Mouse (Mus musculus) fibroblast of lung, adult 2 months (primary cell): ENCODE data around the gene Ascc1.
"Not testable (repeated sequence)": the region's sequence is repeated elsewhere in the genome, so short reads cannot be mapped to it uniquely, and the experiment has no call there.

Experiments
- DNase-seq: peaks from one replicate; pipeline ENCODE4 v3.0.0-alpha.2; 2011; ENCODE audit warnings: low read depth

Ascc1 gene

DNA sequence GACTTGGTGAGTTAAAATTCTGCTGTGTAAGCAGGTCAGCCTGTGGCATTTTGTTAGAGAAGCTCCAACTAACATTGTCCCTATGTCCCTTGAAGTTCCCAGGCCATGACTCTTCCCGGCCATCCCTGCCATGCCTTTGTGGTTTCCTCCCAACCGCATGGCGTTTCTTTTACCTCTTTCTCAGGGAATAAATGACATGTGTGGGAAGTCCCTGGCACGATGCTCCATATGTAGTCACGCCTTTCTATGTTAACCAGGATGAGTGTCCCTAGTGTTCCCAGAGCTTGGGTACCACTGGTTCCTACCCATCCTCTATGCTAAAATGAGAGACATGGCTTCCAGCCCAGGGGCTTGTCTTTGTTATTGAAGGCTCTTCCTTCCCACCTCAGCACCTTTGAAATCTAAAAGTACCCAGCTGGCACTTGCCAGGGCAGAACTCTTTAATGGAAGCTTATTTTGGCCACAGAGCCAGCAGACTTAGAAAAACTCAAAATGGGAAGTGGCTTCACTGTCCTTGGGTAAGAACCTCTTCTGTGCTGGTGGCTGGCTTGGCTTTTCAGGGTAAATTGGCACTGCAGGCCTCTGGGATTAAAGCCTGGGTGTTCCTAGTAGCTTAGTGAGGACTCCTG, 24.8 kb upstream of the Ascc1 start:
- peak; percentile 67 for DNase-seq

DNA sequence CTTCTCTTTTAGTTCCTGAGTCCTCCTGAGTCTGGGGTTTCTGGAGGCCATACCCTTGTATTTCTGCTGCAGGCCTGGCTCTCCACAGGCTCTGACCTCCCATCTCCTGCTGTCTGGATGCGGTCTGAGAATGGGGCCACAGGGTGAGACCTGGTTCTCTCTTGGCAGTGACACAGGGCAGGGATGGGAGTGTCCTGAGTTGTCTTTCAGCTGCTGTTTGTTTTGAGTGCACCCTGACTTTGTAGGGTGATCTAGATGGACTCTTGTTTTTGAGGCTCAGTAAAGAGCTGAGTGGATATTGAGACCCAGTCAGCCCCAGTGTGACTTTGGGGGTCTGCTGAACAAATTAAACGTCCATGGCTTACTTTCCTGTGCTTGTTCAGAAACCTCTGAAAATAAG, 24.2 kb upstream of the Ascc1 start:
- no peak for DNase-seq

DNA sequence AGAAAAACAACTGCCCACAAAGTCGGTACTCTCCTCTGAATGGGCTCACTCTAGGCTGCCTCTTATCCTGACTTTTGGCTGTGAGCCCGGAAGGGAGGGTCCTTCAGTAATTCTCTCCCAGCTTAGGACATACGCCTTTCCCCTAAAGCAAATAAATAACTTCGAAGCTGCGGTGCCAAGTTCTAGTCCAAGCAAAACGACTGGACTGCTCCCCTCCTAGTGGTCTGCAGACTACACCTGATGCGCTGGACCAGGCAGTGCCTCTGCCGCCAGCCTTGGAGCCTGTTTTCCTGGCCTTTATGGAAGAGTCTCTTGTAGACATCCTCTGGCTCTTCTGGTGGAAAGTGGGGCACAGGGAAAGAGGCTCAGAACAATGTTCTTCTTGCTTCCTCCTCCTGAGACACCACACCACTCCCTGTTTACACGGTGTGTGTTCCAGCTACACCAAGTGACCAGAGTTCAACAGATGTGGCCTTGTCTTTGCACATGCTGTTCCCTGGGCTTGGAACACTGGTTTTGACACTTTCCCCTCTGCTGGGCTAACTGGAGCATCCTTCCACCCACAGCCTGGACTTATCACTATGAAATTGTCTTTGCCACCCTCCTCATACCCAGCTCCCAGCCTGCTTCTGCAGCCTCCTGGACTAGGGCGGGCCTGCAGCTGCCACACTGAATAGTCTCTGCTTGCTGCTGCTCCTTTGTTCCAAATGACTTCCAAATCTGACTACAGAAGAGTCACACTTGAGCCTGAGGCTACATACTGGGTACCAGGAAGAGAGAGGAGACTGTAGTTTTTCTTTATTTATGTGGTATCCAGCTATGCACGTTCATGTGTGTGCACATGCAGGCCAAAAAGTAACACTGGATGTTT, 23.5 kb upstream of the Ascc1 start:
- peak; percentile 73 for DNase-seq

DNA sequence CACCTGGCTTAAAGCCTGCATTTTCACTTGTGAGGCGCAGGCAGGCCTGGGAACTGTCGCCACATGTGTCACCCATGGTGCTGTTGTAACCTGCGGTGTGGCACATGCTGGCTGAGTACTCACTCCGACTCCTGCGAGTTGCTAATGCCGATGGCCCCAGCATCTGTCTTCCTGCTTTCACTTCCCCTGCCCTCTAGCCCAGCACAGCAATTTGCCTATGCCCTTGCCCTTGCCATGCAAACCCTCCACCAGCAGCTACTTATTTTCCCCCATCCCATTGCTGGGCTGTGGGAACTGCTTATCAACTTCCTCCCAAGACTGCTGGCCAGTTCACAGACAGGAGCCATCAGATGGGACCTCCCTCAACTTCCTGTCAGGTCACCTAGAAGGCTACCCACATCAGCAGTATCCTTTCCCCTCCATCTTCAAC, 21.8 kb upstream of the Ascc1 start:
- DNase-seq, result no peak

DNA sequence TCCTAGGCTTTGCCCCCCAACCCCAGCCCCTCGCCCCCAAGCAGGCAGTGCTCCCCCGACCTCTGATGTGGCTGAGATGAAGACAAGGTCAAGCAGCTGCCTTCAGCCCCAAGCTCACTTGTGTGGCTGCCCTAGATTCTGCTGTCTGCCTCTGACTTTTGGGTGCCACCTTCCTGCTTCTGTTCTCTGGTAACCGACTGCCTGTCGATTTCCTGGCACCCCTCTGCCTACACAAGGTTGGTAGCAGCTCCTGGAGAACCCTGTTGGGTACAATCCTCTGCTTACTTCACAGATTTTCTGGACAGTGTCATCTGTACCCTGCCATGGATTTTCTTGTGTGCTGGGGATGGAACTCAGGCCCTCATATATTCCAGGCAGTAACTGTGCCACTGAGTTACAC, 21.3 kb upstream of the Ascc1 start:
- DNase-seq, result no peak

DNA sequence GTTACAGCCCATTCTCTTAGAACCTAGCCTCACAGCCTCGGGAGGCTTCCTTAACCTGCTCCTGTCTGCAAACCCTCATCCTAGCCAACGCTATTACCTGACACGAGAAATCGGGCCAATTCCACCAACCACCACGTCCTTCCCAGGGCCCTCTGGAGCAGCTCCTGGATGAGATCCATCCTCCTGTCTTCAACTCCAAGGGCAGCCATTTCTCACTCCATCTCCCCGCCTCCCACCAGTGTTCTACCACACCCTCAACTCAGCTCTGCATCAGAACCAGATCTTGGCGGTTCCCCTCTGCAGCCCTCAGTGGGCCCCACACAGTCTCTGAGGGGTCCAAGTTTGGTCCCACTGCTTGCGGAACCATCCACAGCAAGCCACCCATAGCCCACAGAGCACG, 20.8 kb upstream of the Ascc1 start:
- DNase-seq, result no peak

DNA sequence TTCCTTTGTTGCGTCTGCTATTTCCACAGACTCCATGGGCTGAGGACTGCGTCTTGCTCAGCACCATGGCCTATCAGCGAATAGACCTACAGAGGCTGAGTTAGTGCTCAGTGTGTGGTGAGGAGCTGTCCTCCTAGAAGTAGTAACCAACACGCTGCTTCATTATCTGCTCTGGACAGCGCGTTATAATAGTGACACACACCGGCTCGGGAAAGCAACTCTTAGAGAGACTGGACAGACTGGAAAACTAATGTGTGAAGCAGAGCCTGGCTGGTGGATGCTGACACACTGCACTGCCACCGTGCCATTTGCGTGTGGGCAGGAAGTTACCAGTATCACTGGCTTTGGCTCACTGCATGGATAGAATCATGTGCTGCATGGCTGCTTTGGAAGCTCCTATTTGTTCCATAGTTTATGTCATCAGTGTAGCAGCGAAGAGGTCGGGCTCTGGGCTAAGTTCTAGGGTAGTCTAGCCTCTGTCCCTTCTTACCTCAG, 20.2 kb upstream of the Ascc1 start:
- no peak for DNase-seq

DNA sequence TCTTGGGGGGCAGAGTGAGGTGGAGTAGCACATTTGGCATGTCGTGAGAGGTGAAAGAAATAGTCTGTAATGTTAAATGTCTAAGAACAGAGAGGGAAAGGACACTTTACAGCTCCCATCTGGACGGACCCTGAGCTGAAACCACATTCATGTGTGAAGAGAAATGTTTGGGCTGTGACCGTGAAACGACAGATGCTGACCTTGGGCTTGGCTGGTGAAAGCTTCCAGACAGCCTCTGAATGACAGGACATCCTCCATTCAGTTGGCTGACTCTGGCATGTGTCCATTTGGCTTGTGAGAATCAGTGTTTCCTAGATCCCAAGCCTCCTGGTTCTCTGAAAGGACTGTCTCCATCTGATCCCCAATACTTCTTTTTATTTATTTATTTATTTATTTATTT, 14.6 kb upstream of the Ascc1 start:
- no peak for DNase-seq

DNA sequence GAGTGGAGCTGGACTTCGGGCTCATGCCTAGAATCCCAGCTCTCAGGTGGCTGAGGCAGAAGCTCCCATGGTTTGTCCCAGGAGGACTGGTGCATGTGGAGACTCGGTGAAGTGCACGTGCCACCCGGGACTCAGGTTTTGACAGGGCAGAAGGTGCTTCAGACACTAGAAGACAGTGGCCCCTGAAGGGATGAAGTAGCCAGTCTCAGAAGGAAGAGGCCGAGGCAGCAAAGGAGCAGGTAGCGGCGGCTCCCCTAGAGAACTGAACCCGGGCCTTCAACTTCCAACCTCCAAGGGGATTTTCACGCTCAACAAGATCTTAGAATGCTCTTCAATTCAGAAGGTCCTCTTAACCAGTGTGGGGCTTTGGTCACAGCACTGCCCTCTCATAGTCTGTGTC, 12.2 kb upstream of the Ascc1 start:
- DNase-seq, result no peak

DNA sequence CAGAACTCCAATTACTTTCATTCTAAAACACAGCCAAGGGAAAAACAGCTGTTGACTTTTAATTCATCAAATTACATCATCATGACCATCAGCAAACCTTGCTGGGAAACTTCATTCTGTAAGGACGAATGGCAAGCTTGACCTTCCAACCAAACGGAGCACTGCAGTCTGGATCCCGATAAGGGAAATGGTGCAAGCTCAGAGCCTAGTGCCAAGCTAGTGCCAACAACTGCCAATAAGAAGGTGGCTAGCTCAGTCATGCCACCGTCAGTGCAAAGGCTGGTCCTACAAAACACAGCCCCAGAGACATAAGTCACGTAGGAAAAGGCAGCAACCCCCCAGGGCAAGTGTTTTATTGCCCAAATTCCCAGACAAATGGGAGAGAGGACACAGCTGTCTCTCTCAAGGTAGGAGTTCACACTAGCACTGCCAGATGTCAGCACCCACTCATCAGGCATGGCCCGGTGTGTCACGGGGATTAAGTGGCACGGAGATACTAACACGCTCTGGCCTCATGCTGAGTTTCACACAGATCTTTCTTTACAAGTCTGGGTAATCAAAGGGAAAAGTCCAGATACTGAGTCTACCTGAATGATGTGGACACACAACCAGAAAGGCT, 11.2 kb upstream of the Ascc1 start:
- no peak for DNase-seq

DNA sequence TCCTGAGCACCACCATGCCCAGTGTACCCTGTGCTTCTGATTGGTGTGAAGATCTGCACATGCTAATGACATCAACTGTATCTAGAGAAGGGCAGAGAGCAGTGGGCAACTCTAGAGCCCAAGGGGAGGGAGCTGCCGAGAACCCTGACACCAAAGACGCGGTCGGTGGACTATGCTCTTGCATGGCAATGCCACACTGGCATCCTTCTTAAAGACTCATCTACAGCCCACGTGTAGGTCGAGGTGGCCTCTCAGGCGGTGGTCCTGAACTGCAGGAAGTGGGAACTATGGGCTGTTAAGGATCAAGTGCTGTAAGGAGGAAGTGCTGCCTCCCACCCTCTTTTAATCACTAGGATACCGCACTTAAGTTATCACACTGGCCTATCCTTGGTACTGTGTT, 10.6 kb upstream of the Ascc1 start:
- no peak for DNase-seq

DNA sequence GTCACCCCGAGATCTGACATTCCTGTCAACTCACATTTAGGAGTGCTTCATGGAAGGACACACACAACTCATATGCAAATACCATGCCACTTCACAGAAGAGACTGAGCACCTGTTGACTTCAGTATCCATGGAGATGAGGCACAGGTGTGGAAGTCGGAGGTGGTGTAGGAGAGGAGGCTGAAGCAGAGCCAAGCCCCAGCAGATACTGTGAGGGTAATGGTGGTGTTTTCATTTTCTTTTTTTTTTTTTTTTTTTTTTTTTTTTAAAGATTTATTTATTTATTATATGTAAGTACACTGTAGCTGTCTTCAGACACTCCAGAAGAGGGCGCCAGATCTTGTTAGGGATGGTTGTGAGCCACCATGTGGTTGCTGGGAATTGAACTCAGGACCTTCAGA, 8.8 kb upstream of the Ascc1 start:
- not testable (repeated sequence) for DNase-seq

DNA sequence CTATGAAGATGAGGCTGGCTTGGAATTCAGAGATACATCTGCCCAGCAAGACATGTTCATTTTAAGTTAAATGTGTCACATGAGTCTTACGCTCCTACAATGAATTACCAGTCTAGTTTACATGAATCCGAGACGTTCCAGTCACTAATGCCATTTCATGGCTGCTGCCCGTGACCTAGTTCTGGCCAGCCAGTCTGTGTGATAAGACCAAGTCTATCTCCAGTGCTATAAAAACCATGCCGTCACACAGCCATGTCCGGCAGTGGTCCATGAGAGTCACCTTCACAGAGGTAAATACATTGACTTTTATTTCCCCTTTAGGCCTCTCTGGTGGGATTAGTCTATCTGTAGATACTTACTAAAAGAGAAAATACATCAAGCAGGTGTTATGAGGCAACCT, 6.7 kb upstream of the Ascc1 start:
- no peak for DNase-seq

DNA sequence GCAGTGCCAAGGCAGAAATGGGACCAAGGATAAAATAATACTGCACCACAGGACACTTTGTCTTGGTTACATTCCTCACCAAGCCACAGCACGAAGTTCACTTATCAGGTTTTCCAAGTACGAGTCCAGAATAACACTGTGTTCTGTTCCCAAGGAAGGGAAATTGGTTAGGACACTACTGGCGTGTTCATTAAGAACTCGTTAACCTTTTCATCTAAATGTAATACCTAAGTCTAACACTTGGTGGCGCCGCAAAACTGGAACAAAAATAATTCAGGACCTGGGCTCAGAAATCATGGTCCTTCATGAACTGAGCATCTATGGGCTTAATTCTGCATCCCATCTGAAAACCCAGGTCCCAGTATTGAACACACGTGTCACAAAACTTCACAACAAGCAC, 5.0 kb upstream of the Ascc1 start:
- peak; percentile 35 for DNase-seq

DNA sequence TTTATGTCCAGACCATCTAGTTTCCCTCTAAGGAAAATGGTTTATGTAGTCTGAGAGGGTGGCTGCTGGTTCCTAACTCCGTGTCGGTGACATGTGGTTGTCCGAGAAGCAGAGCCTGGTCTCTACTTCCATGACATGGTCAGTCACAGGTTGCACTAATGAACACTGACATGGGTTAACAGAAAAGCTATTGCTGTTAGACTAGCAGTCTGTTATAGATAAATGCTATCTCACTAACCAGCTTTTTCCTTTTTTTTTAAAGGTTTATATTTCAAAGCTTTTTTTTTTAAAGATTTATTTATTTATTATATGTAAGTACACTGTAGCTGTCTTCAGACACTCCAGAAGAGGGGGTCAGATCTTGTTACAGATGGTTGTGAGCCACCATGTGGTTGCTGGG, 3.5 kb upstream of the Ascc1 start:
- no peak for DNase-seq

DNA sequence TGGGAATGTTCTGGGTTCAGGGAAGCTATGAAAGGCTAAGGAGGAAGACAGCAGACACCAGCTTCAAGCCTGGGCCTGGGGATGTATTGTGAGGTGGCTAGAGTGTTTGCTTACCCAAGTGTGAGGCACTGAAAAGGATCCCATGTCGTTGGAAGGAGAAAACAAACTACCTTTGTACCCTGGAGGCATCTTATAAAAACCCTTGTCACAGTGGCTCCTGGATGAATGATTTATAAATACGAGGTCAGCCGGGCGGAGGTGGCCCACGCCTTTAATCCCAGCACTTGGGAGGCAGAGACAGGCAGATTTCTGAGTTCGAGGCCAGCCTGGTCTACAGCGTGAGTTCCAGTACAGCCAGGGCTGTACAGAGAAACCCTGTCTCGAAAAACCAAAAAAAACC, 942 bp upstream of the Ascc1 start:
- not testable (repeated sequence) for DNase-seq

DNA sequence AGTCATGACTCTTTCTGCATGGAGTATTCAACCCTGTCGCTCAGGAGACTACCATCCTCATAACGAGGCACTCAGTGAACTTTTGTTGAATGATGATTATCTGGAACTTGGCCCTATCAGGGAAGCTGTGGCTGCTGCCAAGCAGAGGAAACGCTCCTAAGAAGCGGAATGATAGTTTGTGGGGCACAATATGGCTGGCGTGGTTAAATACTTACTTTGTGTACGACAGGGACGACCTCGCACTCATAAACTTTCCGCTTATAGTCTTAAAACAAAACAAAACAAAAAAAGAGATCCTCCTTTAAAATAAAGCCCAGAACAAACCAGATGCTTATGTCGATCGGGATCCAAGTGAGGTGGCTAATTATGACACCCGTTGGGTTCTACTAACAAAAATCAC, 402 bp upstream of the Ascc1 start:
- no peak for DNase-seq

DNA sequence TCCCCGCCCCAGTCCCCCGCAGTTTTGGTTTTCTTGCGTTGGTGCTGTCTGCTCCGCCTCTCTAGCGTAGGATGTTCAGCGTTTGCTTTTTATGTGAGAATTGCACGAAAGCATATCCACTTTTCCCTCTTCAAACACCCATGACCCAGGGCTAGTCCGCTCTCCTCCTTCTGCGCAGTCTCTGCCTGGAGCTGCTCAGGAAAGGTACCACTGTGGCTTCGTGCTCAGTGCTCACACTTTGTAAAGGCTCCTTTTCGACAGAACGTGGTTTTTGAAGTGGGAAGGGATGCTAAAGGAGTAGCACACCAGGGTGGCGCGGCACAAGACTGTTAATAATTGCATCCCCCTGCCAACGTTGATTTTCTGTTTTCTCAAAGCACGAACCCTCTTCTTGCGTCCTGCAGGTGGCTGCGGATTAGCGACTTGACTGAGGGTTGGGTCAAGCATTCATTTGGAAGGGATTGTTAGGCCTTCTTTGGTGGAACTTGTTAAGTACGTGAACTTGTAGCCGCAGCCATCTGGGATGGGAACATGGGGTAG, 678 bp downstream of the Ascc1 start:
- DNase-seq, result no peak

DNA sequence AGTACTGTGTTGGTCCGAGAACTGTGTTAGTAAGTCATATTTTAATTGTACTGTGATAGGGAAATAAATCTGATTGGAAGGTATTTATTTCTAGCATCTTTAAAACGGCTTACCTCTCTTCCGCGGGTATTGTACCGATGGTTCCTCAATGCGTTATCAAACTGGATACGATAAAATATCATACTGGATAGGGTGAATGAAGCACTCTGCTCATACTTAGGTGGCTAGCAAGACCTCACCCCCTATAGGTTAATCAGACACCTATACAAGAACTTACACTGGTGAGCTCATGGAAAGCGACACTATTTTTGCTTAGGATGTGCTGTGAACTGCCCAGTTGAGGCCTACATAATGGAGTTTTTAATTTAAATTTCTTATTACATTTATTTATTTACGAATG, 1.2 kb downstream of the Ascc1 start:
- no peak for DNase-seq

DNA sequence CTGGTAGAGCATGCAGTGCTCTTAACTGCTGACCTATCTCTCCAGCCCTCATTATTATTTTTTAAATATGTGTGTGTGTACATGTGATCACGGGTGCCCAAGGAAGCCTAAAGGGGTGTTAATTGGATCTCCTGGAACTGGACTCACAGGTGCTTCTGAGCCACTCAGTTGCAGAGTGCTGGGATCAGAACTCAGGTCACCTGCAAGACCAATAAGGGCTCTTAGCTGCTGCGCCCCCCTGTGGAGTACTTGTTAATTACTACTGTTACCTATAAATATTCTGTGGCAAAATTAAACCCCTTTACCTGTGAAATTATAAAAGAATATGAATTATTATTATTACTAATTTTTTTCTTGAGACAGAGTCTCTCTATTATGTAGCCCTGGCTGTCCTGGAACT, 2.7 kb downstream of the Ascc1 start:
- no peak for DNase-seq

DNA sequence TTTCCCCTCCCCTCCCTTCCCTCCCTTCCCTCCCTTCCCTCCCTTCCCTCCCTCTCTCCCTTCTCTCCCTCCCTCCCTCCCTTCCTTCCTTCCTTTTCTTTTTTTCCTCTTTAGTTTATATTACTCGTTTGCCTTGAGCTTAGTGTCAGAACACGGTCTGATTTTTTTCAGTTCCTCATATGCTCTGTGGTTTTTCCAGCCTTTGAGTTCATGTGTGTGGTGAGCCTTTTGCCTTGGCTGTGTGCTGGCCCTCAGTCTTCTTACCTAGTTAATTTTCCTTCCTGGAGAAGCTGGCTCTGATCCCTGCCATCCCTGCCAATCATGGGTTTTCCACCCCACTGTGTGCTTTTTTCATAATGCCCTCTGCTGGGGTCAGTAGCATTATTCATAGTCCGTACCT, 6.5 kb downstream of the Ascc1 start:
- DNase-seq, result no peak

DNA sequence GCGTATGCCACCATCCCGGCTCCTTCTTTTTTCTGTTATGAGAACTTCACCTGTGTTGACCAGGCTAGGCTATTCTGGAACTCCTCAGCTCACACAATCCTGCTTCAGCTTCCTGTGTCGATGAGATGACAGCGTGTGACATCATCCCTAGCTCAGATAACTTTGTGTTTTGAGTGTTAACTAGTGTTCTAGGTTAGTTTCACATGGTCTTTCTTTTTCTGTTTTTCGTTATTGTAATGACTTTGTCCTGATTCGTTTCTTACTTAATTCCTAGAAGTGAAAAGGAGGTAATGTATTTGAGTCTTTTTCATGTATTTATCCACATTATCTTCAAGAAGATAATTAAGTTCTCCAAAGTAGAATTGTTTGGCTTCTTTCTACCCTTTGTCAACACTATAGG, 13.6 kb downstream of the Ascc1 start:
- no peak for DNase-seq

DNA sequence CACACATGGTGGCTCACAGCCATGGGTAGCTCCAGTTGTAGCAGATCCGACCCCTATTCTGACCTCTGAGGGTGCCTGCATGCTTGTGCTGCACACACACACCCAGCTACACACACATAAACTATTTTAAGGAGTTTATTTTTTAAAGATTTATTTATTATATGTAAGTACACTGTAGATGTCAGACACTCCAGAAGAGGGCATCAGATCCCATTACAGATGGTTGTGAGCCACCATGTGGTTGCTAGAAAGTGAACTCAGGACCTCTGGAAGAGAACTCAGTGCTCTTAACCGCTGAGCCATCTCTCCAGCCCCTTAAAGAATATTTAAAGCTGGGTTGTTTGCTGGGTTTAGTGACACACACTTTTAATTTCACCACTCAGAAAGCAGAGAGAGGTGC, 16.7 kb downstream of the Ascc1 start:
- no peak for DNase-seq
